Mouse (Mus musculus): ENCODE results near the gene Jaml.

- peak; percentile 3; the same call in 1 of the 2 replicates for TF ChIP-seq POLR2A (IDR thresholded peaks at IDR 0.05; ENCODE audit: extremely low read depth, insufficient read depth, low read length)
- peak; percentile 92 for TF ChIP-seq CTCF (IDR thresholded peaks at IDR 0.05; ENCODE audit: extremely low read depth, insufficient read depth, low read length)
These were observed 42.8 kb downstream of the Jaml start for GRCm38 (mm10) chr9:45121769-45122168.

Measured in cortical plate, adult 2 months (tissue).